Mouse (Mus musculus) adrenal gland (tissue): ENCODE data around the gene Tmed4.
"Not testable (repeated sequence)": the region's sequence is repeated elsewhere in the genome, so short reads cannot be mapped to it uniquely, and the experiment has no call there.

Experiments used
- intact Hi-C: fragments of 180-260 bp; cut with DNase I; formaldehyde crosslinking; loops from one replicate; pipeline ENCODE4 v1.15.1; 2025

Tmed4 gene

DNA sequence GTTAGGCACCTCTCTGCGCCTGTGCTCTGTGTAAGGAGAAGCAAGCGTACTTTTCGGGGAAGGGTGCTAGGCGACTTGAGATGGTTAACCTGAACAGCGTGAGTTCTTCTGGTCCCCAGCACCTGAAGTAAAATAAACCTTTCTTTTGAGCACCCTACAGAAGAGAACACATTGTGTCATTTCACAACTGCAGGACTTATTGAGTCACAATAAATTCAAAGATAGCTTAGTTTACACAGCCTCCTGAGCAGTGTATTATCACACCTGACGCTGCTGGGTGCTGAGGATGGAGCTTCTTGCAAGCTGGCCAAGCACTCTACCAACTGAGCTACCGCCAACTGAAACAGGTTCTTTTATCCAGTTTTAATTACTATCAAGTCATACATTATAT is 419 bp upstream of the Tmed4 start:
- intact Hi-C loops = no loop called here

DNA sequence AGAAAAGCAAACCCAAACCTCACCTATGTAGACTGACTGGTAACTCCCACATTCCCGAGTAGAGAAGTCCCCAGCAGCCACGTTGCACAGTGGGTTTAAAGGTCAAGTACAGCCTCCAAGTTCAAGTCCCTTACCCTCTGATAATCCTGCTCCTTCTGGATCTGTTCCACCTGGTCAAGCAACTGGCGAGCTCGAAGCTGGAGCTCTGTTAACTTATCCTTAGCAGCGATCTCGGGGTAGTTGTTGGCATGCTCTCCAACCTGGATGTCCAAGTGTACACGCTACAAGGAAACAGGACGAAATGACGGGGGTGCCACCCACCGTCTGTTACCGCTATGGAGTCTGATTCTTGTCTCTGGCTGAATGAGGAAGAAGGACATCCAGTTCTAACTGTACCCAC is 1.1 kb downstream of the Tmed4 start:
- intact Hi-C loops = no loop called here

- intact Hi-C loops = loop anchor here (5.0 kb wide), 1 partner anchor 70 kb away; no protein-coding TSS in a partner anchor
Measured at GRCm38 (mm10) chr11:6267320-6268254, 7.1 kb downstream of the Tmed4 start, which contains the start of gene Ddx56. TSS of gene Ddx56 (minus strand) at chr11:6267772.

DNA sequence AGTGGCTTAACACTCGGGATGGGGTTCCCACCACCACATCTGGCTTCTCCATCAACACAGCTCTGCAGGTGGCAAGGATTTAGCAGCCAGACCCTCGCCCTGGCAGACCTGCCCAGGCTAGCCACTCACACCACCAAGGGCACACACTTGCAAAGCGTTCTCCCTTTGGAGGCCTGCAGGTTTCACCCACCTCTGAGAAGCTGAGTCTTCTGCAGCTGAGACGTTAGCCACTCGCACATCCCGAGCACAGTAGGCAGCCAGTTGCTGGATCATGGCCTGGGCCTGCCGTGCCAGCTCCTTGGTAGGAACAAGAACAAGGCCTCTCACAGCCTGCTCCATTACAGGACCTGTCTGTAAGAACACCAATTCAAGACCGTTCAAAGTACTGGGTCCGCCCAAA is 8.0 kb downstream of the Tmed4 start:
- intact Hi-C loops = loop anchor here (5.0 kb wide), 1 partner anchor 69 kb away; no protein-coding TSS in a partner anchor

DNA sequence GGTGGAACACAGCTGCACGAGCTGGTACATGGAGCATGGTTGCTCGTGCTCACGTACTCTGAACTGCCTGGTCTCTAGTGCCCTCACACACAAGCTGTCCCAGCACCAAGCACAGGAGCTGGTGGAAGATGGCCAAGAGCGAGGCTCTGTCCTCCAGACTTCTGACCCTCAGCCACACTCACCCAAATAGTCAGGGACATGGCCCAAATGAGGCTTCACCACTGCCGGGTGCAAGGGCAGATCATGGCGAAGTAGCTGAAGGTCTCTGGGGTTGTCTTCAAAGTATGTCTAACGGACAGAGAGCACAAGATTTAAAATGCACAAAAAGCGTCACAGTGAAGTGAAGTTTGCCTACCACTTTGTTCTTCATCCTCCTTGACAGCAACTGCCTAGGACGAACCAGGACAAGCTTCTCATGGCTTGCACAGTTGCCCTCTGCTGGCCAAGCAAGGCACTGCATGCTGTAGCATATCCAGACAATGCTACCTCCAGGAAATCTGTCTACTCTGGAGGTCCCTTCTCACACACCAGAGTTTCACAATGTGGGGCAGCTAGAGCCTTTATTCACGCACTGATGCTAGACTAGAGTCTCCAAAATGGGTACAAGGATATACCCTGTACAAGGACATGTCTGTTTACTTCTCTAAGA is 13.1 kb downstream of the Tmed4 start:
- intact Hi-C loops = loop anchor here (2.0 kb wide), 1 partner anchor 269 kb away; no protein-coding TSS in a partner anchor

- intact Hi-C loops = no loop called here
Measured at GRCm38 (mm10) chr11:6259413-6259812, 15.3 kb downstream of the Tmed4 start.

- intact Hi-C loops = no loop called here
Measured at GRCm38 (mm10) chr11:6256490-6257072, 18.1 kb downstream of the Tmed4 start.

GRCm38 (mm10) chr11:6254602-6255001 is 20.1 kb downstream of the Tmed4 start:
- intact Hi-C loops = not testable (repeated sequence)

GRCm38 (mm10) chr11:6252824-6253223 is 21.8 kb downstream of the Tmed4 start:
- intact Hi-C loops = no loop called here

DNA sequence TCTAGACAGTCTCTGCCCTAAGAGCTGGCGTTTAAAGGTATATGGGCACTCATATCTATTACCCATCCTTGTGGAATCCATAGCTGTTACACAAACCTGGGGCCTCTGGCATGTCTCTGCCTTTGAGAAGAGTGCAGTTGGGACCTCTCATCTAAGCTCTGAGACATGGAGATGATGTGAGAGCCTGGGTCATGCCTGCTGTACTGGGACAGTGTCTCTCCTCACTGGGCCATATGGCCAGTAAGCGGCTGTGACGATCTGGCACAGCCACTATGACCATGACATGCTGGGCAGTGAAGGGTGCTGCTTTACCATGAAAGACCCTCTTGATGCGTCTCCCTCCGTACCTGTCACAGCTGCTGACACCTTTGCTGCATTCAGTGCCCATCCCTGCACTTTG is 22.4 kb downstream of the Tmed4 start:
- intact Hi-C loops = no loop called here

- intact Hi-C loops = no loop called here
Measured at GRCm38 (mm10) chr11:6244707-6245106, 30.0 kb downstream of the Tmed4 start.

DNA sequence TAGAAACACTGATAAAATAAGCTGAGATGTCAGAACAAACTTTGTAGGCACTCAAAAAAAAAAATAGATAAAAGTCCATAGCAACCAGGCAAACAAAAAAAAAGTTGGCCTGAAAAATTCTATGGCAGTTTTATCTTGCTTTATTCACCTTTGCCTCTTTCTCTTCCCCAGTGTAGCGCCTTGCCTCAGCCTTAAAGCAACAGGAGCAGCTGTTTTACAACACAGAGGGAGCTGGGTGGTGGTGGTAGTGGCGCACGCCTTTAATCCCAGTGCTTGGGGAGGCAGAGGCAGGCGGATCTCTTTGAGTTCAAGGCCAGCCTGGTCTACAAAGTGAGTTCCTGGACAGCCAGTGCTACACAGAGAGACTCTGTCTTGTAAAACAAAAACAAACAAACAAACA is 41.6 kb downstream of the Tmed4 start:
- intact Hi-C loops = no loop called here

DNA sequence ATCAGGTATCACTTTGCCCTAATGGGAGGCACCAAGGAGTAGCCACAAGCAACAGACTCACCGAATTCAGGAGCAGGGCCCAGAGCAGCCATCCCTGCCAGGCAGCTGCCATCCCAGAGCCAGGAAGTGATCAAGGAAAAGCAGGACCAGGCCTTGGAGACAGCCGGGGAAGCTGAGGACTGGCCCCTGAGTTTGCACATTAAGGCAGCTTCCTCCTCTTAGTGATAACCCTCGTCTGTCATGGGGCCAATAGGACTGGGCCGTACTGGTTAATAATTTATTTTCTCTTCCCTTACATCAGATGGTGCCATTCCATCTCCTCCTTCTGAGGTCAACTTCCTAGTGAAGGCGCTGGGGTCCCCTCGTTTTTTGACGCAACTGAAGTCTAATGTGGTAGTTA is 44.7 kb downstream of the Tmed4 start, which contains the start of gene Npc1l1:
TSS of gene Npc1l1 (minus strand) at position 132 of the 400 bp plus-strand sequence.
- intact Hi-C loops = no loop called here

- intact Hi-C loops = no loop called here
Measured at GRCm38 (mm10) chr11:6224541-6225229, 50.0 kb downstream of the Tmed4 start.

DNA sequence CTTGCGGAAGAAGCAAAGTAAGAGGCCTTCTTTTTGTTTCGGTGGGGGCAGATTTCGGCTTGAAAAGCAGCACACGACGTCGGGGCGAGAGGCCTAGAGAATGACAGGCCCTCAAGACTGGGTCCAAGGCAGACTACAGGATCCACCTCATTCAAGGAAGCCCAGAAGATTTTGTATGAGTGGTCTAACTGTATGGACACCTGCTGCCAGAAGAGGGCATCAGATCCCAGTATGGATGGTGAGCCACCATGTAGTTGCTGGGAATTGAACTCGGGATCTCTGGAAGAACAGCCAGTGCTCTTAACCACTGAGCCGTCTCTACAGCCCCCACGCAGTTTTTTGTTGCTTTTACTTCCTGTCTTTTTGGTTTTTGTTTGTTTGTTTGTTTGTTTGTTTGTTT is 52.5 kb downstream of the Tmed4 start:
- intact Hi-C loops = no loop called here
